Mouse (Mus musculus) left cerebral cortex, postnatal 36 days (tissue): ENCODE data around the gene Opcml. TPM values are rescaled to one million over a fixed set of nuclear protein-coding genes. Genes with fewer than 3 reads are reported as not detected.

ENCODE experiments used
- DNase-seq, 2 experiments: peaks; one replicate each; pipeline ENCODE4 v3.0.0; 2021 to 2022; ENCODE audit warnings: low spot score in 2 of 2, mixed read lengths in 1 of 2
- intact Hi-C: fragments of 180-260 bp; cut with DNase I; formaldehyde crosslinking; loops from one replicate; pipeline ENCODE4 v1.15.1; 2025
- total RNA-seq, 2 experiments: library from RNA; stranded (reverse); gene quantifications; 2 replicates each; pipeline ENCODE4 v1.2.3; 2021

Opcml gene
- total RNA-seq, 2 experiments from 2014 or later = 250 to 263 TPM

GRCm38 (mm10) chr9:28281571-28281970, 491.0 kb downstream of the Opcml start:
- no peak for DNase-seq

GRCm38 (mm10) chr9:28285016-28285415, 494.4 kb downstream of the Opcml start:
- intact Hi-C loops = no loop called here
- DNase-seq = no peak

More at GRCm38 (mm10) chr9:28281571-28281970, 491.0 kb downstream of the Opcml start:
- intact Hi-C loops = no loop called here

- no peak for DNase-seq
- intact Hi-C loops = no loop called here
Measured at GRCm38 (mm10) chr9:28286384-28286783, 495.8 kb downstream of the Opcml start.

- no peak for DNase-seq
- intact Hi-C loops = no loop called here
Measured at GRCm38 (mm10) chr9:28287485-28287884, 496.9 kb downstream of the Opcml start.

- peak; percentile 19 to 32 for DNase-seq
- intact Hi-C loops = no loop called here
Measured at GRCm38 (mm10) chr9:28289696-28290330, 499.2 kb downstream of the Opcml start.

GRCm38 (mm10) chr9:28303659-28304058, 513.1 kb downstream of the Opcml start:
- DNase-seq = no peak
- intact Hi-C loops = no loop called here

GRCm38 (mm10) chr9:28306364-28307121, 516.0 kb downstream of the Opcml start:
- no peak for DNase-seq
- intact Hi-C loops = no loop called here

GRCm38 (mm10) chr9:28307122-28307430, 516.5 kb downstream of the Opcml start:
- no peak for DNase-seq
- intact Hi-C loops = no loop called here

GRCm38 (mm10) chr9:28307481-28308050, 517.0 kb downstream of the Opcml start:
- no peak for DNase-seq
- intact Hi-C loops = no loop called here

- intact Hi-C loops = no loop called here
- DNase-seq = no peak
Measured at GRCm38 (mm10) chr9:28317881-28318280, 527.3 kb downstream of the Opcml start.

GRCm38 (mm10) chr9:28319021-28319755, 528.6 kb downstream of the Opcml start:
- no peak for DNase-seq
- intact Hi-C loops = no loop called here

- intact Hi-C loops = no loop called here
- DNase-seq = no peak
Measured at GRCm38 (mm10) chr9:28319802-28320201, 529.2 kb downstream of the Opcml start.

GRCm38 (mm10) chr9:28327985-28328384, 537.4 kb downstream of the Opcml start:
- intact Hi-C loops = loop anchor here (5.0 kb wide), 1 partner anchor 66 kb away; no protein-coding TSS in a partner anchor
- DNase-seq = no peak

GRCm38 (mm10) chr9:28328434-28328833, 537.9 kb downstream of the Opcml start:
- intact Hi-C loops = loop anchor here (5.0 kb wide), 1 partner anchor 66 kb away; no protein-coding TSS in a partner anchor

GRCm38 (mm10) chr9:28329477-28329876, 538.9 kb downstream of the Opcml start:
- DNase-seq = no peak
- intact Hi-C loops = loop anchor here (5.0 kb wide), 1 partner anchor 67 kb away; no protein-coding TSS in a partner anchor

More at GRCm38 (mm10) chr9:28328434-28328833, 537.9 kb downstream of the Opcml start:
- no peak for DNase-seq

- peak; percentile 68 to 80 for DNase-seq
- intact Hi-C loops = loop anchor here (5.0 kb wide), 1 partner anchor 66 kb away; no protein-coding TSS in a partner anchor
Measured at GRCm38 (mm10) chr9:28336511-28337208, 546.1 kb downstream of the Opcml start.

- intact Hi-C loops = loop anchor here (5.0 kb wide), 1 partner anchor 64 kb away; no protein-coding TSS in a partner anchor
- no peak for DNase-seq
Measured at GRCm38 (mm10) chr9:28337837-28338236, 547.3 kb downstream of the Opcml start.

GRCm38 (mm10) chr9:28354978-28355377, 564.4 kb downstream of the Opcml start:
- DNase-seq = no peak
- intact Hi-C loops = no loop called here

- DNase-seq = no peak
- intact Hi-C loops = no loop called here
Measured at GRCm38 (mm10) chr9:28357946-28358345, 567.4 kb downstream of the Opcml start.
